Mouse (Mus musculus): ENCODE data around the gene Etv5. TPM values are rescaled to one million over a fixed set of nuclear protein-coding genes. Genes with fewer than 3 reads are reported as not detected.
A peak's percentile ranks its signal among the peaks of the same experiment; 100 is the strongest.

Etv5 gene
- polyA plus RNA-seq, 1 experiment from 2014 or later, result 37.5 TPM

DNA sequence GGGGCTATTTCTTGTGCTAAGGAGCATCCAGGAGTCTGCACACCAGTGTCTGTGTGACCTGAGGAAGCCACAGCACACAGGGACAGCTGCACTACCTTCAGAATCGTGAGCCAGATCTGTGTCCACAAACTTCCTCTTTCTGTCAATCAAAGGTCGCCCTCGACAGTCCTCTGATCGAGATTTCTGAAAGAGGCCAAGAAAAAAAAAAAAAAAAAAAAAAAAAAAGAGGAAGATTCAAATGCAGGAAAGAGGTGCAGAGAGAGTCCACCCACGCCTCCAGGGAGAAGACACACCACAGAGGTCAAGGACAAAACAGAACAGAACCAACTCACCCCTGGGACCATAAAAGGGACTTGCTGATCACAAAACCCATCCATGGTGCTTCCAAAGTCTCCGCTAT lies 3.4 kb downstream of the Etv5 start:
- no peak overlapping the region for H3K9ac ChIP-seq (ENCODE audit: low read depth, low read length)
- no peak overlapping the region for H3K4me2 ChIP-seq (ENCODE audit: low read depth, low read length)
- 38% methylated on average over 6 of the region's 6 CpGs for WGBS
- peaks cover 25% of the 10 kb centered on the region for H3K4me1 ChIP-seq (ENCODE audit: control insufficient read depth, insufficient read depth, low read length)
- ATAC-seq (ENCODE audit: low read depth), result no peak
- H3K9me3 ChIP-seq (ENCODE audit: control insufficient read depth, low read length), result no peaks in the 10 kb centered on the region
- no peak overlapping the region for H3K27ac ChIP-seq (replicated peaks; ENCODE audit: low read depth, low read length)
- no peaks in the 10 kb centered on the region for H3K36me3 ChIP-seq (ENCODE audit: control insufficient read depth, insufficient read depth, low read length)
- no peak overlapping the region for H3K4me3 ChIP-seq (ENCODE audit: low read depth, low read length)
- DNase-seq (ENCODE audit: low spot score), result no peak
- peaks cover 11% of the 10 kb centered on the region; the same call in 1 of the 2 replicates for H3K27me3 ChIP-seq (replicated peaks; ENCODE audit: control insufficient read depth, insufficient read depth, low read length)

DNA sequence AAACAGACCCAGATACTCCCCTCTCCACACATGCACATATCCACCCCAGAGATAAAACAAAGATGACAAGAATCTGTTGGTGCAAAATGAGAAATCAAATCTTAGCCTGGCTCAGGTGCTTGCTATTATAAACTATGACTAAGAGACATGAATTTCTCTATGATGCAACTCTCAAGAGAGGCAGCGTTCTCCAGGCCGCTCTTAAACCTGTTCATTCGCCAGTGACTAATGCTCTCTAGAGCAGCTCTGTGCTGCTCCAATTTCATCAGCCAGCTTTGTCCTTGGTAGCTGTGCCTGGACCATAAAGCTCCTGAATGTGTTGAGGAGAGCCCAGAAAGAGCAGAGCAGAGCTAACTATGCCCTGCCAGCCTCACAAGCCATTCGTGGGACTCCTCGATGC lies 5.0 kb downstream of the Etv5 start:
- H3K4me2 ChIP-seq (ENCODE audit: low read depth, low read length), result no peak overlapping the region
- 68% methylated on average over 5 of the region's 5 CpGs for WGBS
- no peaks in the 10 kb centered on the region for H3K9me3 ChIP-seq (ENCODE audit: control insufficient read depth, low read length)
- H3K9ac ChIP-seq (ENCODE audit: low read depth, low read length), result no peak overlapping the region
- ATAC-seq (ENCODE audit: low read depth) (no peak), DNase-seq (ENCODE audit: low spot score) (peak; percentile 58)
- peaks cover 11% of the 10 kb centered on the region; the same call in 1 of the 2 replicates for H3K27me3 ChIP-seq (replicated peaks; ENCODE audit: control insufficient read depth, insufficient read depth, low read length)
- H3K27ac ChIP-seq (replicated peaks; ENCODE audit: low read depth, low read length), result no peak overlapping the region
- H3K4me1 ChIP-seq (ENCODE audit: control insufficient read depth, insufficient read depth, low read length), result peaks cover 29% of the 10 kb centered on the region
- H3K4me3 ChIP-seq (ENCODE audit: low read depth, low read length), result no peak overlapping the region
- no peaks in the 10 kb centered on the region for H3K36me3 ChIP-seq (ENCODE audit: control insufficient read depth, insufficient read depth, low read length)

DNA sequence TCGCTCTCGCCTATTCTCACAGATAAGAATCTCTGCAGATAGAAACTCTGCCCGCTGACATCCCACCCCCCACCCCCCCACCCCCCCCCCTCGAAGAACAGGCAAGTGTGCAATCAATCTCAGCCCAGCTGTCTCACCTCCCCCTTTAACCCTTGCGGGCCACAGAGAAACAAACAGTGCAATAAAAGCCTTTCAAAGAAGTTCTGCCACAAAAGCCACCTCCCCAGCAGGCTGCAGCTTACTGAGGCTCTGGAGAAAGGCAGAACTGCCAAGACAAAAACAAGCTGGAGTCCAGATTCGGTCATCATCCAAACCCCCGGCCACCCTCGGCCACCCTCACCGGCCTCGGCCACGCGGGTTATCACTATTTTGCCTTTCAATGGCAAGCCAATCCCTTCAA lies 5.6 kb downstream of the Etv5 start:
- H3K4me1 ChIP-seq (ENCODE audit: control insufficient read depth, insufficient read depth, low read length), result peaks cover 35% of the 10 kb centered on the region
- H3K27me3 ChIP-seq (replicated peaks; ENCODE audit: control insufficient read depth, insufficient read depth, low read length), result peaks cover 11% of the 10 kb centered on the region; the same call in 1 of the 2 replicates
- no peak overlapping the region for H3K4me3 ChIP-seq (ENCODE audit: low read depth, low read length)
- no peak overlapping the region for H3K4me2 ChIP-seq (ENCODE audit: low read depth, low read length)
- no peak overlapping the region for H3K9ac ChIP-seq (ENCODE audit: low read depth, low read length)
- H3K36me3 ChIP-seq (ENCODE audit: control insufficient read depth, insufficient read depth, low read length), result no peaks in the 10 kb centered on the region
- 32% methylated on average over 12 of the region's 12 CpGs for WGBS
- no peak for DNase-seq (ENCODE audit: low spot score)
- H3K9me3 ChIP-seq (ENCODE audit: control insufficient read depth, low read length), result no peaks in the 10 kb centered on the region
- ATAC-seq (ENCODE audit: low read depth), result no peak
- no peak overlapping the region for H3K27ac ChIP-seq (replicated peaks; ENCODE audit: low read depth, low read length)

DNA sequence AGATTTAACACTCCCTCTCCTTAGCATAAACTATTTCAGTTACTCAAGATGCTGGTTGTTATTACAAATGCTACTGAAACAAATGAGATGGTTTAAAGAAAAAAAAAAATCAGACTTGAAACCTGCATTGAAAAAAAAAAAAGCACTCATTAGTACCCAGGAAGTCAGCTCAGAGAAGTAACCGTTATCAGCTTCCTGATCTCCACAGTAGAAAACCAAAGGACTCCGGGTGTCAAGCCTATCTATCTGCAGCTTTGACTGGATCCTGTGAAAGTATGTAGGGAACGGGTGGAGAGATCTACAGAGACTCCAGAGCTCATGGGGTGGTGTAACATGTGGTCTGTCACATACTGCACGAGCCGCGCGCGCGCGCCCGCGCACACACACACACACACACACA lies 7.7 kb downstream of the Etv5 start:
- Histone ChIP-seq H3K36me3 (ENCODE audit: control insufficient read depth, insufficient read depth, low read length) (0 out of 2 replicates have a peak, but pooled peaks cover 3% of the 10 kb centered on the region), H3K27ac (replicated peaks; ENCODE audit: low read depth, low read length) (no peak overlapping the region), H3K9me3 (ENCODE audit: control insufficient read depth, low read length) (no peaks in the 10 kb centered on the region), H3K27me3 (replicated peaks; ENCODE audit: control insufficient read depth, insufficient read depth, low read length) (peaks cover 8% of the 10 kb centered on the region; the same call in 1 of the 2 replicates), H3K4me3 (ENCODE audit: low read depth, low read length) (no peak overlapping the region), H3K4me1 (ENCODE audit: control insufficient read depth, insufficient read depth, low read length) (peaks cover 34% of the 10 kb centered on the region), H3K4me2 (ENCODE audit: low read depth, low read length) (no peak overlapping the region), H3K9ac (ENCODE audit: low read depth, low read length) (no peak overlapping the region)
- ATAC-seq (ENCODE audit: low read depth) (no peak), DNase-seq (ENCODE audit: low spot score) (no peak)
- 78% methylated on average over 12 of the region's 12 CpGs for WGBS

DNA sequence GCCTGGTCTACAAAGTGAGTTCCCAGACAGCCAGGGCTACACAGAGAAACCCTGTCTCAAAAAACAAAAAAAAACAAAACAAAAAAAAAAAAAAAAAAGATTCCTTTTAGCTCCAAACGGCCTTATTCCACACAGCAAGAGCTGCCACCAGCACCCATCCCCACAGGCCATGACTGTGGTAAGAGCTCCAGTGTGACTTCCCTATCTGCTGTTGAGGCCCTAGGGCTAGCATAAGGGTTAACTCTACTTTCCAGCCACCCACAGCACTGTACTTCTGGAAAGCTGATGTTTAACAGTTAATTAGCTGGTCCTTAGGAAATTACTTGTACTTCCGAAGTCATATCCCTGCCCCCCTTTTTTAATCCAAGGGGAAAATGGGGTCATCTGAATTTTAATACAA lies 8.2 kb downstream of the Etv5 start:
- Histone ChIP-seq H3K9me3 (ENCODE audit: control insufficient read depth, low read length) (no peaks in the 10 kb centered on the region), H3K4me3 (ENCODE audit: low read depth, low read length) (no peak overlapping the region), H3K27ac (replicated peaks; ENCODE audit: low read depth, low read length) (no peak overlapping the region), H3K27me3 (replicated peaks; ENCODE audit: control insufficient read depth, insufficient read depth, low read length) (peaks cover 8% of the 10 kb centered on the region; the same call in 1 of the 2 replicates), H3K4me2 (ENCODE audit: low read depth, low read length) (no peak overlapping the region), H3K4me1 (ENCODE audit: control insufficient read depth, insufficient read depth, low read length) (peaks cover 34% of the 10 kb centered on the region), H3K9ac (ENCODE audit: low read depth, low read length) (no peak overlapping the region), H3K36me3 (ENCODE audit: control insufficient read depth, insufficient read depth, low read length) (0 out of 2 replicates have a peak, but pooled peaks cover 3% of the 10 kb centered on the region)
- 59% methylated on average over 2 of the region's 2 CpGs for WGBS
- ATAC-seq (ENCODE audit: low read depth) (no peak), DNase-seq (ENCODE audit: low spot score) (no peak)

DNA sequence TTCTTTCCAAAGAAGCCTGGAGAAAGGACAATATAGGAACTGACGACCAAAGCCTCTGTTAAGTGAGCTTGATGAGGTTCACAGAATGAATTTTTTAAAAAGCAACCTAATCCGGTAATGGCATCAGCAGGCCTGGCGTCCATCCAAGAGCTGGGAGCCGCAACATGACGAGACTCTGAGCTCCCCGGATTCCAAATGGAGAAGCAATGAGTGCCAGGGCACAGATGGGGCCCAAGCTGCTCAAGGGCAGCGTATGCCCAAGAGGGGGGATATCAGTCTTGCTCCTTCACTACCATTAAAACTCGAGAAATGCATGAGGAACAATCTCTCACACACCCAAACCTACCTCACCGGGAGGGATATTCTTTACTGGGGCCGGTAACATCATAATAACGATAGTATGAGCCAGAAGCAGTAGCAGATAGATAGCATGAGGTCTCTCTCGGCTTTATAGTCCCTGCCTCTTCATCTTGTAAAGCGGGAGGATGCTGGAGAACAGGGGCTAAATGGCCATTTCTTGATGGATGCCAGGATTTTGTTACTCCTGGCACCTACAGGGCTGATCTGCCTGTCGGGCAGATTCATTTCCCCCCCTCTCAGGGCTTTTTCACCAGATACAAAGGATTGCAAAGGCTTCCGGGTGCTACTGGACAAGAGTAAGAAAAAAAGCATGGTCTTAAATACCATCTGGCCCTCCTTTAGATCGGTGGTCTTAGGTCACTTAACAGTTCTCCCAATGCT lies 9.1 kb downstream of the Etv5 start:
- H3K4me1 ChIP-seq (ENCODE audit: control insufficient read depth, insufficient read depth, low read length), result peaks cover 34% of the 10 kb centered on the region
- peak overlapping the region; percentile 50; the same call in 1 of the 2 replicates for H3K4me2 ChIP-seq (ENCODE audit: low read depth, low read length)
- 0 out of 2 replicates have a peak, but pooled peaks cover 5% of the 10 kb centered on the region for H3K36me3 ChIP-seq (ENCODE audit: control insufficient read depth, insufficient read depth, low read length)
- no peaks in the 10 kb centered on the region for H3K9me3 ChIP-seq (ENCODE audit: control insufficient read depth, low read length)
- peak overlapping the region; percentile 76 for H3K27ac ChIP-seq (replicated peaks; ENCODE audit: low read depth, low read length)
- H3K9ac ChIP-seq (ENCODE audit: low read depth, low read length), result no peak overlapping the region
- H3K27me3 ChIP-seq (replicated peaks; ENCODE audit: control insufficient read depth, insufficient read depth, low read length), result peaks cover 8% of the 10 kb centered on the region; the same call in 1 of the 2 replicates
- ATAC-seq (ENCODE audit: low read depth) (peak; percentile 10; the same call in 1 of the 2 replicates), DNase-seq (ENCODE audit: low spot score) (peak; percentile 84)
- 47% methylated on average over 16 of the region's 16 CpGs for WGBS
- no peak overlapping the region for H3K4me3 ChIP-seq (ENCODE audit: low read depth, low read length)

DNA sequence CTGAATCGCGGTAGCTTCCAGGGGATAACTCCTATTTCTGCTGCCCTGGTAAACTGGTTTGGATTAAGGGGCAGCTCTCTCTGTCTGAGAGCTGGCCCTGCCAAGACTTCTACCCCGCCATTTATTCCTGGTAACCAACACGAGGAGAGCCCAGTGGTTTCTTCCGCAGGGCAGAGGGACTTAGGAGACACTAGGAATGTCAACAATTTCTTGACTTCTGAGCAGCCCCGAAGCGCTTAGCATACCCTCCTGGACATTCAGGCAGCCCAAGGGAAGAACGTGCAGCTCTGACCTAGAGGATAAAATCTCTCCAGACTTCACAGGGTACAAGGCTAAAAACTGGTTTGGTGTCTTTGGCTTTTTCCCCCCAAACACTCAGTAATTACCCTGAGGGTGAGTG lies 10.1 kb downstream of the Etv5 start:
- 7% methylated on average over 8 of the region's 8 CpGs for WGBS
- Histone ChIP-seq H3K4me1 (ENCODE audit: control insufficient read depth, insufficient read depth, low read length) (peaks cover 29% of the 10 kb centered on the region), H3K36me3 (ENCODE audit: control insufficient read depth, insufficient read depth, low read length) (peaks cover 13% of the 10 kb centered on the region; the same call in 1 of the 2 replicates)

DNA sequence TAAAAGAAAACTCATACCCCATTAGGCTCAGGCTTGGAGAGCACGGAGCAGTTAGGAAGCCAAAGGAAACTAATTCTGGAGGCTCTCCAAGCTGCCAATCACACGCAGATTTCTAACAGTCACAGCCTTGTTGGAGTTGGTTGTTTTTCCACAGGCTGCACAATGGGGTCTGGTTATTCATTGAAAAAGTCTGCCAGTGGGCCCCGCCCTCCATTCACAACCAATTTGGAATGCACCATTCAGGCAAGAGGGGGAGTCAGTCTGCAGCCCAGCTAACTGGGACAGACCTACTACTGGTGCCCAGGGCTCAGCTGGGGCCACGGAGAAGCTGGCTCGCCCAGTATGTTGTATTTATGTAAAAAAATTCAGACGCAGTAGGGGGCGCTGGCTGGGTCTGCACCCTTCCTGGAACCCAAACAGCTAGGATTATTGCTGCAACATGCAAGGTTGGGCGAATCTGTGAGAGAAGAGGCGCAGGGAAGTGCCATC lies 10.6 kb downstream of the Etv5 start:
- H3K9me3 ChIP-seq (ENCODE audit: control insufficient read depth, low read length), result no peaks in the 10 kb centered on the region
- peak overlapping the region; percentile 76 for H3K27ac ChIP-seq (replicated peaks; ENCODE audit: low read depth, low read length)
- peaks cover 13% of the 10 kb centered on the region; the same call in 1 of the 2 replicates for H3K36me3 ChIP-seq (ENCODE audit: control insufficient read depth, insufficient read depth, low read length)
- DNase-seq (ENCODE audit: low spot score), result peak; percentile 97
- H3K4me1 ChIP-seq (ENCODE audit: control insufficient read depth, insufficient read depth, low read length), result peaks cover 28% of the 10 kb centered on the region
- H3K4me2 ChIP-seq (ENCODE audit: low read depth, low read length), result peak overlapping the region; percentile 50
- WGBS, result 2% methylated on average over 9 of the region's 9 CpGs
- peak; percentile 92 for ATAC-seq (ENCODE audit: low read depth)
- H3K9ac ChIP-seq (ENCODE audit: low read depth, low read length), result peak overlapping the region; percentile 34; the same call in 1 of the 2 replicates
- no peaks in the 10 kb centered on the region for H3K27me3 ChIP-seq (replicated peaks; ENCODE audit: control insufficient read depth, insufficient read depth, low read length)
- H3K4me3 ChIP-seq (ENCODE audit: low read depth, low read length), result peak overlapping the region; percentile 18

More for the DNA sequence above, 10.1 kb downstream of the Etv5 start:
- Histone ChIP-seq H3K27ac (replicated peaks; ENCODE audit: low read depth, low read length) (peak overlapping the region; percentile 76), H3K9me3 (ENCODE audit: control insufficient read depth, low read length) (no peaks in the 10 kb centered on the region), H3K9ac (ENCODE audit: low read depth, low read length) (peak overlapping the region; percentile 34; the same call in 1 of the 2 replicates), H3K4me3 (ENCODE audit: low read depth, low read length) (peak overlapping the region; percentile 18), H3K4me2 (ENCODE audit: low read depth, low read length) (peak overlapping the region; percentile 50), H3K27me3 (replicated peaks; ENCODE audit: control insufficient read depth, insufficient read depth, low read length) (peaks cover 1% of the 10 kb centered on the region; the same call in 1 of the 2 replicates)
- DNase-seq (ENCODE audit: low spot score) (peak; percentile 47), ATAC-seq (ENCODE audit: low read depth) (no peak)

Data from embryonic facial prominence, embryonic 14.5 days (tissue).